Mouse (Mus musculus): Measurements from ENCODE around the gene Ubald2. TPM values are rescaled to one million over a fixed set of nuclear protein-coding genes. Genes with fewer than 3 reads are reported as not detected.

Ubald2 gene
- polyA plus RNA-seq, 1 experiment from 2014 or later, result 95.5 TPM

GRCm38 (mm10) chr11:116412028-116412827 lies 21.7 kb upstream of the Ubald2 start:
- Histone ChIP-seq H3K4me2 (ENCODE audit: low read length) (peak overlapping the region; percentile 94), H3K9ac (ENCODE audit: low read length) (peak overlapping the region; percentile 96), H3K27me3 (replicated peaks; ENCODE audit: control insufficient read depth, insufficient read depth, low read length) (no peaks in the 10 kb centered on the region), H3K4me1 (ENCODE audit: control insufficient read depth, insufficient read depth, low read length) (peaks cover 15% of the 10 kb centered on the region; the same call in 1 of the 2 replicates), H3K9me3 (replicated peaks; ENCODE audit: control insufficient read depth, low read length) (no peaks in the 10 kb centered on the region), H3K4me3 (ENCODE audit: low read depth, low read length) (peak overlapping the region; percentile 82), H3K27ac (ENCODE audit: low read depth, low read length) (peak overlapping the region; percentile 92), H3K36me3 (ENCODE audit: control insufficient read depth, insufficient read depth, low read length) (no peaks in the 10 kb centered on the region)
- ATAC-seq, result peak; percentile 42
- DNase-seq (ENCODE audit: low spot score), result peak; percentile 36
- WGBS, result under 1% methylated on average over 59 of the region's 76 CpGs

- Histone ChIP-seq H3K27ac (ENCODE audit: low read depth, low read length) (peak within 1 kb of the TSS; percentile 92), H3K9me3 (replicated peaks; ENCODE audit: control insufficient read depth, low read length) (no peaks in the 10 kb centered on the region), H3K27me3 (replicated peaks; ENCODE audit: control insufficient read depth, insufficient read depth, low read length) (no peaks in the 10 kb centered on the region), H3K4me2 (ENCODE audit: low read length) (peak within 1 kb of the TSS; percentile 94), H3K36me3 (ENCODE audit: control insufficient read depth, insufficient read depth, low read length) (no peaks in the 10 kb centered on the region), H3K4me3 (ENCODE audit: low read depth, low read length) (peak within 1 kb of the TSS; percentile 82), H3K4me1 (ENCODE audit: control insufficient read depth, insufficient read depth, low read length) (peaks cover 15% of the 10 kb centered on the region; the same call in 1 of the 2 replicates), H3K9ac (ENCODE audit: low read length) (peak within 1 kb of the TSS; percentile 96)
- DNase-seq (ENCODE audit: low spot score) (peak; percentile 95), ATAC-seq (peak; percentile 98)
- WGBS, result 2% methylated on average over 65 of the region's 82 CpGs
Measured at GRCm38 (mm10) chr11:116412904-116413630, 20.8 kb upstream of the Ubald2 start, which contains the start of gene Rnf157. Rnf157 (minus strand) TSS chr11:116413032.

GRCm38 (mm10) chr11:116413631-116414022 lies 20.3 kb upstream of the Ubald2 start:
- DNase-seq (ENCODE audit: low spot score) (no peak), ATAC-seq (no peak)
- Histone ChIP-seq H3K4me3 (ENCODE audit: low read depth, low read length) (peak overlapping the region; percentile 82; the same call in 1 of the 2 replicates), H3K4me1 (ENCODE audit: control insufficient read depth, insufficient read depth, low read length) (peaks cover 15% of the 10 kb centered on the region; the same call in 1 of the 2 replicates), H3K9me3 (replicated peaks; ENCODE audit: control insufficient read depth, low read length) (no peaks in the 10 kb centered on the region), H3K9ac (ENCODE audit: low read length) (peak overlapping the region; percentile 96), H3K27me3 (replicated peaks; ENCODE audit: control insufficient read depth, insufficient read depth, low read length) (no peaks in the 10 kb centered on the region), H3K4me2 (ENCODE audit: low read length) (peak overlapping the region; percentile 94), H3K36me3 (ENCODE audit: control insufficient read depth, insufficient read depth, low read length) (no peaks in the 10 kb centered on the region), H3K27ac (ENCODE audit: low read depth, low read length) (peak overlapping the region; percentile 92; the same call in 1 of the 2 replicates)
- 80% methylated on average over 4 of the region's 4 CpGs for WGBS

GRCm38 (mm10) chr11:116416196-116416943 lies 17.5 kb upstream of the Ubald2 start:
- H3K27me3 ChIP-seq (replicated peaks; ENCODE audit: control insufficient read depth, insufficient read depth, low read length), result no peaks in the 10 kb centered on the region
- no peak overlapping the region for H3K9ac ChIP-seq (ENCODE audit: low read length)
- H3K9me3 ChIP-seq (replicated peaks; ENCODE audit: control insufficient read depth, low read length), result no peaks in the 10 kb centered on the region
- WGBS, result 81% methylated on average over 6 of the region's 6 CpGs
- H3K4me1 ChIP-seq (ENCODE audit: control insufficient read depth, insufficient read depth, low read length), result peaks cover 9% of the 10 kb centered on the region; the same call in 1 of the 2 replicates
- no peak overlapping the region for H3K4me3 ChIP-seq (ENCODE audit: low read depth, low read length)
- no peak overlapping the region for H3K4me2 ChIP-seq (ENCODE audit: low read length)
- ATAC-seq (no peak), DNase-seq (ENCODE audit: low spot score) (no peak)
- no peaks in the 10 kb centered on the region for H3K36me3 ChIP-seq (ENCODE audit: control insufficient read depth, insufficient read depth, low read length)
- H3K27ac ChIP-seq (ENCODE audit: low read depth, low read length), result no peak overlapping the region

- ATAC-seq (no peak), DNase-seq (ENCODE audit: low spot score) (no peak)
- Histone ChIP-seq H3K4me1 (ENCODE audit: control insufficient read depth, insufficient read depth, low read length) (0 out of 2 replicates have a peak, but pooled peaks cover 3% of the 10 kb centered on the region), H3K36me3 (ENCODE audit: control insufficient read depth, insufficient read depth, low read length) (no peaks in the 10 kb centered on the region), H3K27ac (ENCODE audit: low read depth, low read length) (no peak overlapping the region), H3K4me2 (ENCODE audit: low read length) (no peak overlapping the region), H3K4me3 (ENCODE audit: low read depth, low read length) (no peak overlapping the region), H3K9ac (ENCODE audit: low read length) (no peak overlapping the region), H3K27me3 (replicated peaks; ENCODE audit: control insufficient read depth, insufficient read depth, low read length) (no peaks in the 10 kb centered on the region), H3K9me3 (replicated peaks; ENCODE audit: control insufficient read depth, low read length) (no peaks in the 10 kb centered on the region)
- WGBS, result 84% methylated on average over 5 of the region's 5 CpGs
Measured at GRCm38 (mm10) chr11:116417054-116417453, 16.8 kb upstream of the Ubald2 start.

GRCm38 (mm10) chr11:116418194-116418840 lies 15.6 kb upstream of the Ubald2 start:
- no peak overlapping the region for H3K9ac ChIP-seq (ENCODE audit: low read length)
- H3K27me3 ChIP-seq (replicated peaks; ENCODE audit: control insufficient read depth, insufficient read depth, low read length), result no peaks in the 10 kb centered on the region
- H3K9me3 ChIP-seq (replicated peaks; ENCODE audit: control insufficient read depth, low read length), result no peaks in the 10 kb centered on the region
- no peak overlapping the region; the same call in 1 of the 2 replicates for H3K27ac ChIP-seq (ENCODE audit: low read depth, low read length)
- no peaks in the 10 kb centered on the region for H3K36me3 ChIP-seq (ENCODE audit: control insufficient read depth, insufficient read depth, low read length)
- DNase-seq (ENCODE audit: low spot score) (no peak), ATAC-seq (no peak)
- 28% methylated on average over 2 of the region's 2 CpGs for WGBS
- H3K4me2 ChIP-seq (ENCODE audit: low read length), result no peak overlapping the region
- no peak overlapping the region for H3K4me3 ChIP-seq (ENCODE audit: low read depth, low read length)
- H3K4me1 ChIP-seq (ENCODE audit: control insufficient read depth, insufficient read depth, low read length), result 0 out of 2 replicates have a peak, but pooled peaks cover 1% of the 10 kb centered on the region

- 88% methylated on average over 6 of the region's 6 CpGs for WGBS
Measured at GRCm38 (mm10) chr11:116418841-116419462, 14.9 kb upstream of the Ubald2 start.

GRCm38 (mm10) chr11:116421102-116421501 lies 12.8 kb upstream of the Ubald2 start:
- Histone ChIP-seq H3K9ac (ENCODE audit: low read length) (no peak overlapping the region), H3K9me3 (replicated peaks; ENCODE audit: control insufficient read depth, low read length) (no peaks in the 10 kb centered on the region), H3K4me3 (ENCODE audit: low read depth, low read length) (no peak overlapping the region), H3K36me3 (ENCODE audit: control insufficient read depth, insufficient read depth, low read length) (no peaks in the 10 kb centered on the region), H3K4me1 (ENCODE audit: control insufficient read depth, insufficient read depth, low read length) (no peaks in the 10 kb centered on the region), H3K27me3 (replicated peaks; ENCODE audit: control insufficient read depth, insufficient read depth, low read length) (no peaks in the 10 kb centered on the region), H3K27ac (ENCODE audit: low read depth, low read length) (no peak overlapping the region), H3K4me2 (ENCODE audit: low read length) (no peak overlapping the region)
- DNase-seq (ENCODE audit: low spot score) (no peak), ATAC-seq (no peak)
- 77% methylated on average over 6 of the region's 6 CpGs for WGBS

More at GRCm38 (mm10) chr11:116418841-116419462, 14.9 kb upstream of the Ubald2 start:
- no peaks in the 10 kb centered on the region for H3K9me3 ChIP-seq (replicated peaks; ENCODE audit: control insufficient read depth, low read length)
- H3K9ac ChIP-seq (ENCODE audit: low read length), result no peak overlapping the region
- ATAC-seq (no peak), DNase-seq (ENCODE audit: low spot score) (no peak)
- H3K27me3 ChIP-seq (replicated peaks; ENCODE audit: control insufficient read depth, insufficient read depth, low read length), result no peaks in the 10 kb centered on the region
- H3K27ac ChIP-seq (ENCODE audit: low read depth, low read length), result no peak overlapping the region; the same call in 1 of the 2 replicates
- no peak overlapping the region for H3K4me3 ChIP-seq (ENCODE audit: low read depth, low read length)
- no peak overlapping the region for H3K4me2 ChIP-seq (ENCODE audit: low read length)
- no peaks in the 10 kb centered on the region for H3K36me3 ChIP-seq (ENCODE audit: control insufficient read depth, insufficient read depth, low read length)
- H3K4me1 ChIP-seq (ENCODE audit: control insufficient read depth, insufficient read depth, low read length), result no peaks in the 10 kb centered on the region
